Mouse (Mus musculus) heart, postnatal 0 days (tissue): ENCODE results near the gene Slc25a41.

ENCODE experiments used
- CTCF ChIP-seq: IDR thresholded peaks from 2 replicates; pipeline ENCODE4 v1.5.1; 2016; ENCODE audit warnings: antibody characterized with exemption, control low read depth, low read depth
- EP300 ChIP-seq: IDR thresholded peaks from 2 replicates; pipeline ENCODE4 v1.6.1; 2016; ENCODE audit warnings: antibody characterized with exemption, low read depth

DNA sequence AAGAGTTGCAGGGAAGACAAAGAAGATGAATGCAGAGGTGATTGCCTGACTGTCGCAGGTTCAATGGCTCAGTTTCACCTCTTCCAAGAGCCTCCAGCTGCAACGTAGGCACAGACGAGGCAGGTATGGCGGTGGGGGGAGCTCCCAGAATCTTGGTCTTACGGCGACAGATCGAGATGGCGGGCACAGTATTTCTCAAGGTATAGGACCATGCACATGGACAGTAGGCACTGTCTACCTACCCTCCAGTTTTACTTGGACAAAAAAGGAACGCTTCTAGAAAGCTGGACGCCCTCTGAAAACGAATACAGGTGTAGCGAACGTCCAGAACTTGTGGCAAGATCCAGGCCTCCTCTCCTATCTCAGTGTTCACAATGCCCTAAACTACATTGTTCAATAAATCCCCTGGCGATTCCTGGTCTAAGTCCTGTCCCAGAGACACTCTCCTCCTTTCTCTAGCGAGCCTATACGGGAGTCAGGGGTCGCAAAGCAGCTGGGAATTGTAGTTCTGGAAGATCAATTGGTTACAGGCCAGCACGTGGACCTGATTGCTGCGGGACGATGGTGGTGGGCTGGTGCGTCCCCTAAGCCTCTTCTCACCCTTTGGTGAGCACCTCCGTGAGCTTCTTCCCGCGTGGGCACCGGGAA, 51.9 kb downstream of the Slc25a41 start:
- TF ChIP-seq EP300 (no peak), CTCF (no peak)
